Mouse (Mus musculus): ENCODE results near the gene Nmnat1. TPM values are rescaled to one million over a fixed set of nuclear protein-coding genes. Genes with fewer than 3 reads are reported as not detected.
A peak's percentile ranks its signal among the peaks of the same experiment; 100 is the strongest.

Nmnat1 gene
- total RNA-seq, 2 experiments from 2014 or later = 9.9 to 12.8 TPM

DNA sequence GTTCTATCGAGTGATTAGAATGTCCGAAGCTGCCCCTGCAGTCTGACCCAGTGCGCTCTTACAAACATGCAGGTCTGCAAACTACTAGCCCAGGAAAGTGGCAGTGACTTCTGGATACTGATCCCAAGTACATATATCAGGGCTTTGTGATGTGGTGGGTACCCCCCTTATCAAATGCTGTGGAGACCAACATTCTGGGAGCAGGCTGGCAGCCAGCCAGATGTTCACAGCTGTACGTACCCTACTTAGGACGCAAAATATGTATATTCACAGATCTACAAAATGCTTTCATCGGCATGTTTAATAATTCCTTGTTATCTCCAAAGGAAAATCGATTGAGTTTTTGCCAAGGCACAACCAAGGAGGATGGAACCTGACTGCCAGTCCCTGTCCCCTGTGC lies 27.1 kb upstream of the Nmnat1 start:
- no peak overlapping the region for H3K27ac ChIP-seq
- intact Hi-C loops (cut with DNase I) = no loop called here
- no peak for DNase-seq (ENCODE audit: extremely low spot score in 1 of 2, low spot score in 2 of 2)
- no peak overlapping the region for H3K4me3 ChIP-seq
- no peak for TF ChIP-seq CTCF (IDR thresholded peaks at IDR 0.05)

DNA sequence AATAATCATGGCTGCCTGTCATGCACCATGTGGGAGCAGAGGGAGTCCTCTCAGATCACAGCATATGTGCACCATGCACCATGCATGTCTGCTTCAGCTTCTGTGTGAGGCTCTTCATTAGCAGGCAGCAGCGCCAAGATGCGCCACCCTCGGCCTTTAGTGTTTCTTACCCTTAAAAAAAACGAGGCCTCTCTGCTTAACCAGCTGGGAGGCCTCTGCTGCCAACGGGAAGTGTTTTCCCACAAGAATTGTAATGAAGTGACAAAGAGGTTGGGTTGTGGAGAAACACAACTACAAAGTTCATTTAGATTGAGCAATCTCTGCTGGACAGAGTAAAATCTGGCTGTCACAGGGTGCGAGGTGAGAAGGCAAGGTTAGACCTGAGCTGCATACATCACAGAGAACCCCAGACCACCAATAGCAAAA lies 26.2 kb upstream of the Nmnat1 start:
- no peak overlapping the region for H3K4me3 ChIP-seq
- no peak for DNase-seq (ENCODE audit: extremely low spot score in 1 of 2, low spot score in 2 of 2)
- TF ChIP-seq CTCF (IDR thresholded peaks at IDR 0.05) = no peak
- H3K27ac ChIP-seq = no peak overlapping the region
- intact Hi-C loops (cut with DNase I) = no loop called here

DNA sequence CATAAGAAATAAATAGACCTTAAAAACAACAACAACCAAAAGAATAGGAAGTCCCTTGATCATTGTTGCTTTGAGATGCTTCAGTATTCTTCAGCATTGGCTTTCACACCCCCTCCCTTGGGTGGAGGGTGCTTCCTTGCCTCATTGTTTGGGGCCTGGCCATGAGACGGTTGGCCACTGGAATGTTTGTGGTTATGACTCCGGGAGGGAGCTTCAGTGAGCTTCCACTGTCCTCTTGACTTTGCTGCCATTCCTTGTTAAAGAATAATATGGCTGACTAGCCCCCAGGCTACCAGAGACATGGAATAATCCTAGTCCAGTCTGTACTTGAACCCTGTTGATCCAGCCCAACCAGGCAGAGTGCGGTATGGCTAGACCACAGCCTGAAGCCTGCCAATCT lies 21.9 kb upstream of the Nmnat1 start:
- Histone ChIP-seq H3K4me3 (no peak overlapping the region), H3K27ac (no peak overlapping the region)
- TF ChIP-seq CTCF (IDR thresholded peaks at IDR 0.05) = no peak
- intact Hi-C loops (cut with DNase I) = no loop called here
- DNase-seq (ENCODE audit: extremely low spot score in 1 of 2, low spot score in 2 of 2) = no peak

DNA sequence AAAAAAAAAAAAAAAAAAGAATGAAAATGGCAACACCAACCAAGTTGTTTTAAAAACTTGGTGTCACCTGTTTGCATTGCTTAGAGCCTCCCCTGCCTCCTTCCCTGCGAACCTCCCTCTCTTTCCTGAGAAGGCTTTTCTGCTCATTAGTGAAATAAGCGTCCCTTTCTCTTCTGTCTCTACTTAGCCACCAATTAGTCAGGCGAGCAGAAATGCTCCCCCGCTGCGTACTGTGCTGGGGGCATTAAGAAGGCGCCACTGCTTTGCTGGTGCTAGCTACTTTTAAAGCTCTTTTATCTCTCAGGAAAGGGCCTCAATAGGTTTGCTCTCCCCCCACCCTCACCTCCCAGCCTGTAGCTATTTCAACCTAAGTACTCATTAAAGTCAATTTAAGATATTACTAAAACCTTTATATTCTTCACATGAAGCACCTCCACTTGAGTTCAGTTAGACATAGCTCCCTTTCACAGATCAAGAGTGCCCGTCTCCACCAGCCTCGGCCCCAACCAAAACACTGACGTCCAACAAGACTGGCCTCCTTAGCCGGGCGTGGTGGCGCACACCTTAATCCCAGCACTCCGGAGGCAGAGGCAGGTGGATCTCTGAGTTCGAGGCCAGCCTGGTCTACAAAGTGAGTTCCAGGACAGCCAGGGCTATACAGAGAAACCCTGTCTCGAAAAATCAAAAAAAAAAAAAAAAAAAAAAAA lies 20.4 kb upstream of the Nmnat1 start:
- no peak for DNase-seq (ENCODE audit: extremely low spot score in 1 of 2, low spot score in 2 of 2)
- Histone ChIP-seq H3K27ac (no peak overlapping the region), H3K4me3 (no peak overlapping the region)
- TF ChIP-seq CTCF (IDR thresholded peaks at IDR 0.05) = no peak
- intact Hi-C loops (cut with DNase I) = no loop called here

DNA sequence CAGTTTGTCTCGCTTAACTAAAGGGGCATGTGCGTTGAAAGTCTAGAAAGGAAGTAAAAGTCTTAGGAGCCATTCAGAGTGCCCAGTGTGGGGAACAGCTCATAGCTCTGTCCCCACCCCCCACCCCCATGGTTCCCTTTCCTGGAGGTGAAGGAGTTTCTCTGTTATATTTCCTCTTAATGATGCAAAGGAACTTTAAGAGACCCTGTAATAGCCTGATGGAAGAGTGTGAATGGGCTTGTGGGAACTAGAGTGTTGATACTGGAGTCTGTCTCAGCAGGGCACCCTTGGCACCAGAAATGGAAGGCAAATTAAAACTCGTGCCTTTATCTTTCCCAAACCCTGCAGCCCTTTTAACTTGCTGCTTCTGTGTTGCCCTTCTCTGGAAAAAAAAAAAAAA lies 19.9 kb upstream of the Nmnat1 start:
- Histone ChIP-seq H3K27ac (no peak overlapping the region), H3K4me3 (no peak overlapping the region)
- intact Hi-C loops (cut with DNase I) = loop anchor here (5.0 kb wide), 1 partner anchor 37 kb away; no protein-coding TSS in a partner anchor
- TF ChIP-seq CTCF (IDR thresholded peaks at IDR 0.05) = no peak
- DNase-seq (ENCODE audit: extremely low spot score in 1 of 2, low spot score in 2 of 2) = no peak

DNA sequence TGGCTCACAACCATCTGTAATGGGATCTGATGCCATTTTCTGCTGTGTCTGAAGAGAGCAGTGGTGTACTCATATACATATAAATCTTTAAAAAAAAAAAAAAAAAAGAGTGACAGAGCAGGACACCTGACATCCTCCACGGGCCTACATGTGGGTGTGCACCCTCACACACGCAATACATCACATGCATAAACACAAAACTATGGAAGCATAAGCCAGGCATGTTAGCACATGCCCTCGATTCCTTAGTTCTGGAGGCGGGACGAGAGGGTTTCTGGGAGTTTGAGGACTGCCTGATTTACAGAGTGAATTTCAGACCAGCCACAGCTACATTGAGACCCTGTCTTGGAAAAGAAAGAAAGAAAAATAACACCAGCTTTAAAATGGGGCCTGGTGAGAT lies 19.4 kb upstream of the Nmnat1 start:
- intact Hi-C loops (cut with DNase I) = loop anchor here (5.0 kb wide), 1 partner anchor 38 kb away; no protein-coding TSS in a partner anchor
- DNase-seq (ENCODE audit: extremely low spot score in 1 of 2, low spot score in 2 of 2) = no peak
- no peak overlapping the region for H3K27ac ChIP-seq
- no peak overlapping the region for H3K4me3 ChIP-seq
- TF ChIP-seq CTCF (IDR thresholded peaks at IDR 0.05) = no peak

DNA sequence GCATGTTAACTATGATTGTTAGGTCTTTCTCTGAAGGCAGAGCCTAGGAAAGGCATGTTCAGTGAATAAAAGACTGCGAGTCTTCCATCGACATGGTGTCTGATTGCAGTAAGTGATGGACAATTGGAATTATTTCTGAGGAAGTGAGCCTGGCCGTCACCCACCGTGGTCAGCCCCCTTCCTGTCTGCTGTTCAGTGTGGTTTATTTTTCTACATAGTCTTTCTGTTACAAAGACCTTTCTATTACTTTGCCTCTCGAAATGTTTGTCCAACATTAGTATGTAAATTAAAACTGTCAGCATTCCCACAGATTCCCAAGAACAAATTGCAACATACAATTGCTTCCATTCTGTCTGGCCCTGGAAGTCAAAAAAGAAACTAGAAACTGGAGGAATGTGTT lies 14.8 kb upstream of the Nmnat1 start:
- DNase-seq (ENCODE audit: extremely low spot score in 1 of 2, low spot score in 2 of 2) = no peak
- H3K27ac ChIP-seq = no peak overlapping the region
- H3K4me3 ChIP-seq = no peak overlapping the region
- intact Hi-C loops (cut with DNase I) = loop anchor here (5.0 kb wide), 1 partner anchor 43 kb away; no protein-coding TSS in a partner anchor
- no peak for TF ChIP-seq CTCF (IDR thresholded peaks at IDR 0.05)

DNA sequence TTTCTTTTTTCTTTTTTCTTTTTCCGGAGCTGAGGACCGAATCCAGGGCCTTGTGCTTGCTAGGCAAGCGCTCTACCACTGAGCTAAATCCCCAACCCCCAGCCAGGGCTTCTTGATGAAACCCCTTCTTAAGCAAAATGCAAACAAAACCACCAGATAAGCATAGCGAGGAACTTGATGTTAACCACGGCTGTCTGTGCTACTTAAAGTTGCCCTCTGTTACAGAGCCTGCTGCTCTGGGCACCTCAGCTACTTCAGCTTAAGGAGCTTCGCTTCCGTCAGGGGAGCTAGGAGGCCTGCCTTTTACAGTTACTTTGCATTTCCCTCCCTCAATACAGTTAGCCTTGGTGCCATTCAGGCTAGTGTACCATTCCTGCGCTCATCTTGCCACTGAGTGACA lies 13.9 kb upstream of the Nmnat1 start:
- no peak overlapping the region for H3K4me3 ChIP-seq
- TF ChIP-seq CTCF (IDR thresholded peaks at IDR 0.05) = no peak
- H3K27ac ChIP-seq = no peak overlapping the region
- no peak for DNase-seq (ENCODE audit: extremely low spot score in 1 of 2, low spot score in 2 of 2)
- intact Hi-C loops (cut with DNase I) = no loop called here

DNA sequence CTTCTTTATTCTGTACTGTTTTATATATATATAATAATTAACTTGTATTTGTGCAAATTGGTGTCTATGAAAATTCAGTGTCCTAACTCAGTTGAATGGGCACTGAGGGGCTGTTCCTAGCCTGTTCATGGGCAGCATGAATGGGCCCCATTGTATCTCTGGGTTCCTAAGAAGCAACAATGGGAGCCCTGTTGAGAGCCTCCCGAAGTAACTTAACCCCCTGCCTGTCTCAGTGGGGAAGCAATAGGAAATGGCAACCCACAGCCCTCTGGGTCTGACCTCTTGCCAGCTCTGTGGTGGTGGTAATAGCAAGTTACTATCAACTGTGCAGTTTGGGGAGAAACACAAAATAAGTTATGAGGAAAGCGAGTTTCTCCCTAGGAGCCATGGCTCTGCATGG lies 11.6 kb upstream of the Nmnat1 start:
- intact Hi-C loops (cut with DNase I) = no loop called here
- Histone ChIP-seq H3K4me3 (no peak overlapping the region), H3K27ac (peak overlapping the region; percentile 52; the same call in 1 of the 2 replicates)
- TF ChIP-seq CTCF (IDR thresholded peaks at IDR 0.05) = no peak
- DNase-seq (ENCODE audit: extremely low spot score in 1 of 2, low spot score in 2 of 2) = no peak

DNA sequence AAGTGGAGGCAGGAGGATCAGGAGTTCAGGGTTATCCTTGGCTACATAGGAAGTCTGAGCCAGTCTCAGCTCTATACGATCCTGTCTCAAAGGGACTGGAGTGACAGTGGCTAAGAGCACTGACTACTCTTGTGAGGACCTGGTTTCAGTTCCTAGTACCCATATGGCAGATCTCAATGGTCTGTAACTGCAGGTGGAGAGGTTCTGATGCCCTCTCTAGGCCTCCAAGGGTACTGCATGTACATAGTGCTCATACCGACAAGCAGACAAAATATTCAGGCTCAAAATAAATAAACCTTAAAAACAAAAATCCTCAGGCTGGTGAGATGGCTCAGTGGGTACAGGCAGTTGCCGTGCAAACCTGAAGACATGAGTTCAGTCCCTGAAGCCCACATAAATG lies 6.1 kb upstream of the Nmnat1 start:
- no peak for DNase-seq (ENCODE audit: extremely low spot score in 1 of 2, low spot score in 2 of 2)
- intact Hi-C loops (cut with DNase I) = no loop called here

DNA sequence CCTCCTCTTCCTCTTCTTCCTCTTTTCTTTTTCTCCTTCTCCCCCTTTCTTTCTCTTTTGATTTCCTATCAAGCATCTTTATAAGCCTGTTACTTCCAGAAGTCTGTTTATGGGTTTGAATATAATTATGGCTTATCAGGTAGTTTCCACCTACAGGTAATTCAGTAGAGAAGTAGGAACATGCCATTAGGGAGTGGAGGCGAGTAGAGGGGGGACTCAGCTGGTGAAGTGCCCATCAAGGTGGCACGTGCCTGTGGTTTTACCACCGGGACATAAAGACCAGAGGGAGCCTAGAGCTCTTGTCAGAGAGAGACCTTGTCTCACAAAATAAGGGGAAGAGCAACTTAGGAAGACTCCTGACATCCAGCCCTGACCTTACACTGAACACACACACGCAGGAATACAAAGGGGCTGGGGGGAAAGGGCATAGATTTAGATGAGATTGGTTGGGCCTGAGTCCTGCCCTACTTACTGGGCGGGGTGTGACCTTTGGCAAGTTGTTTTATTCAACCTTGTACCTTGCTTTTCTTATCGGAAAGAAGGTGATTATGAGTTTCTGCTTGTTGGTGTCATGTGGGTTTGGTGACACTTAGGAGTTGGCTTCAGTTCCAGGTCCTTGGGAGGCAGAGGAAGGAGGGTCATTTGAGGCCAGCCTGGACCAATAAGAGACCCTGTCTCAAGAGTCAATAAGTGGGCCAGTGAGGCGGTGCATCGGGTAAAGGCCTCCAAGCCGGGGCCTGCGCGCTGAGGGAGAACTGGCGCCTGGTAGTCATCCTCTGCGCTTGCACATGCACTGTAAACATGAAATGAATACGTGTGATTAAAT lies 4.6 kb upstream of the Nmnat1 start:
- TF ChIP-seq CTCF (IDR thresholded peaks at IDR 0.05) = no peak
- intact Hi-C loops (cut with DNase I) = loop anchor here (5.0 kb wide), 1 partner anchor 137 kb away; no protein-coding TSS in a partner anchor

More for the DNA sequence above, 6.1 kb upstream of the Nmnat1 start:
- H3K27ac ChIP-seq = no peak overlapping the region
- peak; percentile 25; the same call in 1 of the 2 replicates for TF ChIP-seq CTCF (IDR thresholded peaks at IDR 0.05)
- no peak overlapping the region for H3K4me3 ChIP-seq

DNA sequence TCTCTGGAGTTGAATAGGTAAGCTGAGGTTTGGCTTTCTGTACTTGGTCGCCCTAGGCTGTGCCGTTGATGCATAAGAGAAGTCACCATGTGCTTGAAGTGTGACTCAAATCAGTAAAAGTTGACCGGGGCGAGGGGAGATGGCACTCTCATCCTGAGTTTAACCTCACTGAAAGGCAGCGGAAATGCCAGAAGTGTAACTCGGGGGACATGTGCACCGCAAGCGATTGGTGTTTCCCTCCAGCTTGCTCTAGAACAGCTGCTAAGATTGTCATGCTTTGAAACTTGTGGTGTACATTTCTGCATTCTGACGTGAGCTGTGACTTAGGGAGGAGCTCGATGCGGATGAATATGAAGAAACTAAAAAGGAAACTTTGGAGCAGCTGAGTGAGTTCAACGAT lies 2.7 kb upstream of the Nmnat1 start:
- Histone ChIP-seq H3K27ac (no peak overlapping the region), H3K4me3 (no peak overlapping the region)
- no peak for TF ChIP-seq CTCF (IDR thresholded peaks at IDR 0.05)
- DNase-seq (ENCODE audit: extremely low spot score in 1 of 2, low spot score in 2 of 2) = no peak
- intact Hi-C loops (cut with DNase I) = loop anchor here (5.0 kb wide), 1 partner anchor 135 kb away; no protein-coding TSS in a partner anchor

More for the DNA sequence above, 4.6 kb upstream of the Nmnat1 start:
- no peak for DNase-seq (ENCODE audit: extremely low spot score in 1 of 2, low spot score in 2 of 2)
- no peak overlapping the region for H3K4me3 ChIP-seq
- H3K27ac ChIP-seq = no peak overlapping the region
